9 mouse cellular contexts compared by ENCODE assay signal in genomic region chr5:48430459-48430858, GRCm38 (mm10).
DNase-seq lines count a peak whose midpoint lies in the region; ATAC-seq and TF ChIP-seq lines count a peak whose summit lies in the region.
"Had no signal": no experiment of that assay in that cellular context is flagged by ENCODE, and none has a peak within 500 bp of the region (broad histone marks: within the 10 kb centered on the region; RNA-seq: fewer than 3 reads in every experiment).

No protein-coding gene starts in this region.

- no peaks in the 10 kb centered on the region for H3K27me3 ChIP-seq in forebrain, embryonic 11.5 days (ENCODE audit: control insufficient read depth, insufficient read depth, low read length)
- H3K27me3 ChIP-seq in midbrain, postnatal 0 days (ENCODE audit: insufficient read depth, low read length), result no peaks in the 10 kb centered on the region
- H3K27me3 ChIP-seq in thymus, adult 2 months (ENCODE audit: control insufficient read depth, insufficient read depth, low read length), result no peaks in the 10 kb centered on the region
- H3K27me3 ChIP-seq: liver, embryonic 13.5 days had no signal

- TF ChIP-seq POLR2A in brain, embryonic 14.5 days (IDR thresholded peaks at IDR 0.05; ENCODE audit: borderline replicate concordance, extremely low read depth, insufficient read depth, insufficient read length, poor library complexity, severe bottlenecking), result no peak
- TF ChIP-seq POLR2A in thymus, adult 2 months (IDR thresholded peaks at IDR 0.05; ENCODE audit: control insufficient read depth, extremely low read depth, insufficient read depth, low read length, poor library complexity), result no peak

- no peak overlapping the region for H3K4me3 ChIP-seq in forebrain, embryonic 11.5 days (ENCODE audit: low read depth, low read length)
- H3K4me3 ChIP-seq in midbrain, postnatal 0 days (ENCODE audit: low read depth, low read length), result no peak overlapping the region
- H3K4me3 ChIP-seq in thymus, adult 2 months (ENCODE audit: control insufficient read depth, insufficient read depth, low read length), result no peak overlapping the region
- H3K4me3 ChIP-seq: liver, embryonic 13.5 days had no signal

- no peaks in the 10 kb centered on the region for H3K4me1 ChIP-seq in forebrain, embryonic 11.5 days (replicated peaks; ENCODE audit: control insufficient read depth, insufficient read depth, low read length)
- H3K4me1 ChIP-seq in midbrain, postnatal 0 days (ENCODE audit: insufficient read depth, low read length), result no peaks in the 10 kb centered on the region
- H3K4me1 ChIP-seq in thymus, adult 2 months (replicated peaks; ENCODE audit: control insufficient read depth, insufficient read depth, low read length), result no peaks in the 10 kb centered on the region
- H3K4me1 ChIP-seq: liver, embryonic 13.5 days had no signal

- peak; percentile 61; the same call in 1 of the 2 replicates for TF ChIP-seq CTCF in brain, embryonic 14.5 days (IDR thresholded peaks at IDR 0.05; ENCODE audit: borderline replicate concordance, extremely low read depth, insufficient read depth, insufficient read length)
- peak; percentile 86 for TF ChIP-seq CTCF in midbrain, postnatal 0 days (IDR thresholded peaks at IDR 0.05)
- TF ChIP-seq CTCF in thymus, adult 2 months (IDR thresholded peaks at IDR 0.05; ENCODE audit: borderline replicate concordance, control insufficient read depth, extremely low read depth, insufficient read depth, low read length, poor library complexity), result no peak

- peak; percentile 46 for DNase-seq in testis, postnatal 10 days (ENCODE audit: low spot score)
- no peak for DNase-seq in testis, postnatal 14 days (ENCODE audit: low spot score)
- peak; percentile 75 for DNase-seq in brain, embryonic 14.5 days (ENCODE audit: low read depth)
- DNase-seq in forebrain, embryonic 11.5 days (ENCODE audit: low spot score), result peak; percentile 57
- DNase-seq in kidney, postnatal 4 days, result peak; percentile 46 to 52
- DNase-seq in midbrain, postnatal 0 days (ENCODE audit: low spot score), result peak; percentile 81
- no peak for DNase-seq in thymus, postnatal 25 days
- no peak for DNase-seq in thymus, adult 2 months
- DNase-seq: liver, embryonic 13.5 days had no signal

- no peak overlapping the region for H3K27ac ChIP-seq in forebrain, embryonic 11.5 days (ENCODE audit: low read depth, low read length)
- no peak overlapping the region for H3K27ac ChIP-seq in midbrain, postnatal 0 days (ENCODE audit: low read depth, low read length)
- no peak overlapping the region for H3K27ac ChIP-seq in thymus, adult 2 months (ENCODE audit: control insufficient read depth, insufficient read depth, low read length)
- H3K27ac ChIP-seq: liver, embryonic 13.5 days had no signal

- H3K9ac ChIP-seq in forebrain, embryonic 11.5 days (ENCODE audit: low read length), result no peak overlapping the region
- no peak overlapping the region for H3K9ac ChIP-seq in midbrain, postnatal 0 days (replicated peaks; ENCODE audit: low read length, poor library complexity, severe bottlenecking)
- H3K9ac ChIP-seq: liver, embryonic 13.5 days had no signal

- ATAC-seq in forebrain, embryonic 11.5 days (replicated peaks; ENCODE audit: low FRiP score), result peak; percentile 58
- ATAC-seq in midbrain, postnatal 0 days (ENCODE audit: low FRiP score), result 0 out of 2 replicates have a peak, but pooled peaks have one; percentile 31

- H3K9me3 ChIP-seq in forebrain, embryonic 11.5 days (ENCODE audit: control insufficient read depth, low read length), result no peaks in the 10 kb centered on the region
- no peaks in the 10 kb centered on the region for H3K9me3 ChIP-seq in midbrain, postnatal 0 days (ENCODE audit: low read length)
- H3K9me3 ChIP-seq: liver, embryonic 13.5 days had no signal

- H3K36me3 ChIP-seq in forebrain, embryonic 11.5 days (ENCODE audit: control insufficient read depth, insufficient read depth, low read length), result no peaks in the 10 kb centered on the region
- no peaks in the 10 kb centered on the region for H3K36me3 ChIP-seq in midbrain, postnatal 0 days (ENCODE audit: insufficient read depth, low read length)
- no peaks in the 10 kb centered on the region for H3K36me3 ChIP-seq in thymus, adult 2 months (ENCODE audit: control insufficient read depth, insufficient read depth, low read length)
- H3K36me3 ChIP-seq: liver, embryonic 13.5 days had no signal

- no peak overlapping the region for H3K4me2 ChIP-seq in forebrain, embryonic 11.5 days (ENCODE audit: low read depth, low read length, severe bottlenecking)
- H3K4me2 ChIP-seq in midbrain, postnatal 0 days (ENCODE audit: low read depth, low read length, poor library complexity, severe bottlenecking), result no peak overlapping the region
- H3K4me2 ChIP-seq: liver, embryonic 13.5 days had no signal

Comparison
In these comparisons a context has a peak if more than half of its experiments do, and no peak if none do; other contexts are left out.
1. DNase-seq: peak in testis, postnatal 10 days (single experiment), brain, embryonic 14.5 days (single experiment), forebrain, embryonic 11.5 days (single experiment), kidney, postnatal 4 days (2 of 2) and midbrain, postnatal 0 days (single experiment); none in testis, postnatal 14 days (single experiment), thymus, postnatal 25 days (single experiment) and thymus, adult 2 months (single experiment).